Mouse (Mus musculus): ENCODE measurements around the gene Kat6b.

DNA sequence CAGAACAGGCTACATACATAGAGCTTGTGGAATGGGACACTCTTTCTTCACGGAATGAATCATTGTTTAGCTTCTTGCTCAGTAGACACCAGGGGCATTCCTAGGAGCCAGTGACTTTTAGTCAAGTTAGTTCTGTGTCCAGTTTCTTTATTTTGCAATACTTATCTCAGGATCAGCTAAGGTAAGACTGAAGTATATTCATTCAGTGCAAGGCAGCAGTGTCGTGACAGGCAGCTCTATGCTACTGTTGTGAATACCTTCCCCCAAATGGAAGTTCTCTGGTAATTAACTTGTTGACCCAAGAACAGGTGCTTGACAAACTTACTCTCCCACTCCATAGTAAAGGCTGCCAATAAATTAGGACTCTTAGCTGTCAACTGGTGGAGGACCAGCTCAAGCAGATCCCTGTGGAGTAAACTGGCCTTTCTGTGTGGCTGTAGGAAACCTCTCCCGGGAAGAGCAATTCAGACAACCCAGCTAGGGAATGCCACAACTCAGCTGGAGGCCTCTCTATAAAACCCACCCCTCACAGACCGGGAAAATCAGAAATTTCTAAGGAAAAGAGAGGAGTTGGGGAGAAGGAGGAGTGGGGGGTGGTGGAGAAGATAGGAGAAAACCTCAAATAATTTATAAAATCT lies 105.4 kb downstream of the Kat6b start:
- no peak for TF ChIP-seq POLR2A (IDR thresholded peaks at IDR 0.05; ENCODE audit: low read depth, low read length)
- no peak for TF ChIP-seq ZNF384 (IDR thresholded peaks at IDR 0.05; ENCODE audit: low read depth, low read length)
- TF ChIP-seq NELFE (IDR thresholded peaks at IDR 0.05; ENCODE audit: low read depth, low read length), result no peak

All from CH12.LX (cell line).